Mouse (Mus musculus) thymus, postnatal 14 days (tissue): ENCODE data around the gene Uba52.

ENCODE experiments used
- DNase-seq: peaks from one replicate; pipeline ENCODE4 v3.0.0; 2021

Gene Uba52

GRCm38 (mm10) chr8:70481908-70482307 is 28.7 kb downstream of the Uba52 start:
- DNase-seq, result no peak

- no peak for DNase-seq
Observed at GRCm38 (mm10) chr8:70477269-70477982, 33.2 kb downstream of the Uba52 start.

- DNase-seq, result peak; percentile 95
Observed at GRCm38 (mm10) chr8:70476333-70477268, 34.0 kb downstream of the Uba52 start, which contains the start of gene Klhl26. Klhl26 (minus strand) TSS chr8:70476968.

GRCm38 (mm10) chr8:70471856-70472255 is 38.7 kb downstream of the Uba52 start:
- DNase-seq, result no peak

- DNase-seq, result no peak
Observed at GRCm38 (mm10) chr8:70469938-70470337, 40.7 kb downstream of the Uba52 start.

GRCm38 (mm10) chr8:70469295-70469916 is 41.2 kb downstream of the Uba52 start:
- no peak for DNase-seq

- no peak for DNase-seq
Observed at GRCm38 (mm10) chr8:70468733-70469132, 41.9 kb downstream of the Uba52 start.

- no peak for DNase-seq
Observed at GRCm38 (mm10) chr8:70467907-70468306, 42.7 kb downstream of the Uba52 start.

- no peak for DNase-seq
Observed at GRCm38 (mm10) chr8:70467229-70467725, 43.3 kb downstream of the Uba52 start.

GRCm38 (mm10) chr8:70466771-70467170 is 43.8 kb downstream of the Uba52 start:
- no peak for DNase-seq

- DNase-seq, result no peak
Observed at GRCm38 (mm10) chr8:70466305-70466704, 44.3 kb downstream of the Uba52 start.

GRCm38 (mm10) chr8:70465701-70466100 is 44.9 kb downstream of the Uba52 start:
- DNase-seq, result no peak

- no peak for DNase-seq
Observed at GRCm38 (mm10) chr8:70464162-70464561, 46.4 kb downstream of the Uba52 start.

GRCm38 (mm10) chr8:70463306-70463705 is 47.3 kb downstream of the Uba52 start:
- no peak for DNase-seq

GRCm38 (mm10) chr8:70462516-70462813 is 48.1 kb downstream of the Uba52 start:
- DNase-seq, result no peak

- DNase-seq, result no peak
Observed at GRCm38 (mm10) chr8:70461765-70462515, 48.7 kb downstream of the Uba52 start.

GRCm38 (mm10) chr8:70460606-70461005 is 50.0 kb downstream of the Uba52 start:
- no peak for DNase-seq

- no peak for DNase-seq
Observed at GRCm38 (mm10) chr8:70460199-70460598, 50.4 kb downstream of the Uba52 start.

GRCm38 (mm10) chr8:70459636-70460035 is 51.0 kb downstream of the Uba52 start:
- no peak for DNase-seq

- DNase-seq, result no peak
Observed at GRCm38 (mm10) chr8:70458462-70458861, 52.1 kb downstream of the Uba52 start.
